Mouse (Mus musculus): Measurements from ENCODE around the gene Pgbd1.
"Not testable (repeated sequence)": the region's sequence is repeated elsewhere in the genome, so short reads cannot be mapped to it uniquely, and the experiment has no call there.

- TF ChIP-seq CTCF, EP300 (IDR thresholded peaks at IDR 0.05; ENCODE audit: low read depth): not testable (repeated sequence)
Observed at GRCm38 (mm10) chr13:21462516-21462915, 21.7 kb upstream of the Pgbd1 start.
